Mouse (Mus musculus) brain, embryonic 18.5 days (tissue): ENCODE measurements at regions not wholly inside any gene's neighbourhood (a gene's known extent, or its start where the extent isn't known, plus 50 kb on each side); places are given as distances from the start of the nearest gene placed in this dataset.

Experiments
- DNase-seq: peaks from one replicate; pipeline ENCODE4 v3.0.0-alpha.2; 2012; ENCODE audit warnings: low read depth, low spot score

DNA sequence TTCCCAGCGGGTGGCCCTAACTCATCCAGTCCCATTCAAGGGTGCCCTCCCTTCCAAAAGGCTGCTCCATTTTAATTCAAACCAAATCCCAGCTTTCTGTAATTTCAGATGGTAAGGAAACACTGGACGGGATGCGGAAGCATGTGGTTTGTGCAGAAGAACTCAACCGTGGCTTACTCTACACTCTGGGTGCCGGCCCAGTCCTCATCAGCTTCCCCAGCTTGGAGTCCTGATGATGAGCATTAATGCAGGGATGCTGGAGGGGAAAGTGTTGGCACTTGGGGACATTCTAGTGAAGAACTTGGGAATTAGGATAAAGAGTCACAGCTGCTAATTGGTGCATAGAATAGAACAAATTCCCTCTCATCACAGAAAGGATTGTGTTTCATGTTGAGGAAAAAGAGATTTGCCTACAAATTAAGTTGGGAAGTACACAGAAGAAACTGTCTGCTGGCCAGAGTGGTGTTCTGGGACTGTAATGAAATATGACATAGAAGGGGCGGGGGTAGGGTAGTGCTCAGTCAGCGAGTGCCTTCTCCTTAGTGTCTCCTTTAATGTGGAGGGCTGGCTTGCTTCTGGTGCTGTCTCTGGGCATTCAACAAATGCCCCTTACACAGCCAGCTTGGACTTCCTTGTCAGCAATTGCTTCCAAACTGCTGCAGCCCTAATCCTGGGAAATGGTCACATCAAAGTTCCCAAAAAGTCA lies 285.0 kb upstream of the Bmper start:
- DNase-seq: no peak

DNA sequence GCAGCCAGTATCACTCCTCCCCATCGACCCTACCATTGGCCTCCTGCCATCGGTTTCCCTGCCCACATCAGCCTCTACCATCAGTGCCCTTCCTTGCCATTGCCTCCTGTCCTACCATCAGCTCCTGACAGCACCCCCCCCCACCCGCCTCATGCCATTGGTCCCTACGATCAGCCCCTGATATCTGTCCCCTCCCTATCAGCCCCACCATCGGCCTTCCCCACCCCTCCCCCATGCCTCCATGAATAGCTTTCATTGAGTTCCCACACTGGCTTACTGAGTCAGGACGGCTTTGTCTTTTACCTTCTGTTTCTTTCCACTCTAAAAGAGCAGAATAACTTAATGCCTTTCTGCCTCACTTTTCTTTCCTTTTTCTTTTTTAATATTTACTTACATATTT lies 277.9 kb upstream of the Bmper start:
- no peak for DNase-seq

DNA sequence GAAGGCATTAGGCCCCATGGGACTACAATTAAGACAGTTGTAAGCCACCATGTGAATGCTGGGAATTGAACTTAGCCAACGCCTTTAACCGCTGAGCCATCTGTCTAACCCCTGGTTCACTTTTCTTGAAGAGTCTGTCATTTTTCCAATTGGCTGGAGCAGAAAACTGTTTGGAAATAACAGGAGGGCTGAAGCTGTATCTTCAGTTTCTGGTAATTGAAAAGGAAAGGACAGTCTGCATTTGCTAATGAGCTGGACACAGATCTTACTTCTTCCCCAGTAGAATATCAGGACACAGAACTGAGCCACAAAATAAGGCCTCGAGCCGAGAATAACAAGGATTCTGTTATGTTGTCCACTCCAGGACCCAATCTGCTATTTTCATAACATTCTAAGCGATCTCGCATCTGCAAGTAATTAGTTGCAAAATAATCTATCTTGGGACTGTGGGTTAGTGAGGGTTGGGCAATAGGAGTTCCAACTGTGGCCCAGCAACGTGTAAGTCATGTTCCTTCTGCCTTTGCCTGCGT lies 277.4 kb upstream of the Bmper start:
- DNase-seq: no peak

DNA sequence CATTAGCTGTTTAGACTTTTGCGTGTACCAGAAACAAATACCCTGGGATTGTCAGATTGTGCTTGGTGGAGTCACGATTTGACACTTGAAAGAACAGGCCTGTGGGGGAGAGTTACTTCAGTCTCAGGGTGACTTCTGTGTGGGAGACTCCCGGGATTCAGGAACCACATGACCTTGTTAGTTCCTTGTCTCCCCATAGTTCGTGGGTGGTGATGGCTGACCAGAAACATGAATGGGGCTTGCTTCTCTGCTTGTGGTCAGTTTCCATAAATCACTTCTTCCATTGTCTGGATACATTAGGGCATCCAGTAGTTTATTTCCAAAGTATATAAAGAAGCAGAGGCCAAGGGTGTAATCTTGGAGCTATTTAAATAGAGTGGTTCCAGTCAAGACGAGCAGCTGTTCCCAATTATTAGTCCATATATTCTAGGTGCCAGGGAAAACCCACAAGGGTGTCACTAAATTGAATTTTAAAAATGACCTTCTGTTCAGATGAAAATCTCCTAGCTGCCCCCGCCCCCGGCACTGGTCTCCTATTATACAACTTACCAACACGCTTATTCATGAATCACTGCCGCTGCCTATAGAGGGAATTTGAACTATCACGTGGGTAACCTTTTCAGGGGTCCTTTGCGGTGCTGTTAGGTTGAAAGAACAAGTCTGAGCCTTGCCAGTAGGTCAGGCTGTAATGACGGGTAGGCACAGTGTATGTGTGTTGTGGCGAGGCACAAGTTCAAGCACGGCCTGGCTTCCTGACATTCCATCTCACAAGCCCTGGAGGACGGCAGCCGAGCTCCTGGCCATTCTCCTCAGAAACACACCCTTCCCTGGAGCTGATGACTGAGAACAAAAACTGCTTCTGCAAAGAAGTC lies 270.1 kb upstream of the Bmper start:
- DNase-seq: no peak

DNA sequence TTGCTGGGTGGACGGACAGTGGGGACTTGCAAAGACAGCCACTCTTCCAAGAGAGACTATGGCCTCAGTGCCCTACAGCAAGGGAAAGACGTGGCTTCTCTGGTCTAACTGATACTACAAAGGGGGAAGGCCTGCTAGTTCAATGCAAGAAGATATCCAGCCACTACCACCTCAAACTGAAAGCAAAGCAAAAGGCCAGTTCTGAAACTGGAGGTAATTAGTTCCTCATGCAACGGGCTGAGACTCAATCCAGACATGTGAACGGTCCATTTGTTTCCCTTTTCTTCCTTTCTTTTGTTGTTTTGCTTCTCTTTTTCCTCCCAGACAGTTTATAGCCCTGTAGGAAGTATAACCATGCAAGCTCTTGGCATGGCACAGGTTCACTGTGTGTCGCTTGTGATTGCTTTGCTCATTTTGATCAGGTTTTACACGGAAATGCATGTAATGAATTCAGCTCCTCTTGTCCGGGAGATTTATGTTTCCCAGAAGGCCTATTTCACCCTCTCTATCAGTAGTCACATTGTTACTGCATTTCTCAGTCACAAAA lies 260.5 kb upstream of the Bmper start:
- DNase-seq: no peak

DNA sequence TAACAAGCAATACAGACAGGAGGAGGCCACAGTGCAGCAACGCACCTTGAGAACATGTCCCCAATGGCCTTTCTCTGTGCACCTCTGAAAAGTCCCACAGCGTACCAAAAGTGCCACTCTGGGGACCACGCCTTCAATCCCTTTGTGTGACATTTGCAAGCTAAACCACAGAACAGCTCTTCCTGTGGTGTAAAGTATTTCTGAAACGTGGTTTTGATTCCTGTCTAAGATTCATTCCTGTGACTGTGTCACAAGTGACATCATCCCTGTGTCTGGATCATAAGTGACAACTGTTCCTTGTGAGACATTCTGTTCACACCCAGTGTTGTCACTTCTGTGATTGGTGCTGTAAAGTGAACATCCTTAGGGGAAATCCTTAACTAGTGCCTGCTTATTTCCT lies 251.6 kb upstream of the Bmper start:
- DNase-seq: no peak

DNA sequence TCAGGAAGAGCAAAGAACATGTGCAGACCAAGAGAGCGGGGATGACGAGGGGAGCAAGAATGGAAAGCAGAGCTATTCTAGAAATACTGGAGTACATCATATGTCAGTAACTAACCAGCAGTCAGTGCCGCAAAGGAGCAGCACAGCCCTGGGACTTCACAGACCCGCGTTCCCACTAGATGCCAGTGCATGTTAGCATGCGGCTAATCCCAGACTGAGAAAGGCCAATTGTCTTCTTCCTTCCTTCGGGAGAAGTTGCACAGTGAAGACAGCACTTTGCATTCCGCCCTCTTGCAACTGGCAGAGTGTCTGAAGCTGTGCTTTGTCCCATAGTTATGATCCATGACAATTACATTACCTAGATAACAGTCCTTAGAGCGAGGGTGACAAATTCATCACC lies 246.1 kb upstream of the Bmper start:
- DNase-seq: no peak

DNA sequence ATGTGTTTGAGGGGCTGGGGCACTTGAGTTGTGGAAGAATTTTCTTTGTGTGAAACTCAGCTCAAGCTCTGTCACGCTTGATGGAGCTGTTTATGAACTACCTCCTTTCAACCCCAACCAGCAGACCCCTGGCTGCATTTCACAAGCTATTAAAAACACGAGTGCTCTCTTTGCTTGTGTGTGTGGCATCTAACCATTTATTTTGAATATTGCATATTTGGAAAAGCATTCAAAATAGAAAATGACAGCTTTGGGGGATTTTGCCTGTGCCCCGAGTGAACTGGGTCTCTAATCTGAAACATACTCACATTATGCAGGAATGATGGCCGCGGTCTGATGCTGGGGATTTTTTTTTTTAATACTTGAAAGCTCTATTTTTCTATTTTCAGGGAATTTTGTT lies 243.2 kb upstream of the Bmper start:
- no peak for DNase-seq

DNA sequence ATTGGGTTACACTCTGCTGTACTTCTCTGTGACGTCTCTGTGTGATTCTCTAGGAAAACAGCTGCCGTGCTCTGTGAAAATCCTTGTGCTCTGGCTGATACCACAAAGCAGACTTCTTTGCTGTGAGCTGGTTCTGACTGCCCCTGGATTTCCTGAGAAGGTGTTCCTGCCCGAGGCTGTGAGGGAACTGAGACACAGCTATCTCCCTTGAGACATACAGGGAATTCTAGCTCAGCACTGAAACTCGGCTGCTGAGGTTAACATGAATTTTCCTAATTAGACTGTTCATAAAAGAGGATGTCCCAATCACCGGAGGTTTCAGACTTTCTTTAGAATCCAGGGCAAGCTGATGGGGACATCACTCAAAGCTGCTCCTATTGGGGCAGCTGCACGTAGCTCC lies 233.4 kb upstream of the Bmper start:
- no peak for DNase-seq

DNA sequence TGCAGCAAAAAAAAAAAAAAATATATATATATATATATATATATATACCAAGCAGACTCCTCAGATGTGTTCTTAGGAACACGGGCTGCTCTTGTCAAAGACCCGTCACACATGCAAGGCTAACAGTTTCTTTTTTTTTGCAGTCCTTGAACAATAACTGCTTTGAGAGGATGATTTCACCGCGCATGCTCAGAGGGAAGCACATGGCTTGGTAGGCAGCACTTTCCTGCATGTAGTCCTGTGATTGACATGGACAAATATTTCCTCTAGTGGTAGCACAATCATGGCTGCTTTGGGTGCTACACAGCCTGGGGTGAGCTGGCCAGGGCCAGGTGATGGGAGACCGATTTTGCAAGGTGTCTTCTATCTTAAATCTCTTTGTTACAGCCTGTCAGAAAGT lies 229.3 kb upstream of the Bmper start:
- no peak for DNase-seq

DNA sequence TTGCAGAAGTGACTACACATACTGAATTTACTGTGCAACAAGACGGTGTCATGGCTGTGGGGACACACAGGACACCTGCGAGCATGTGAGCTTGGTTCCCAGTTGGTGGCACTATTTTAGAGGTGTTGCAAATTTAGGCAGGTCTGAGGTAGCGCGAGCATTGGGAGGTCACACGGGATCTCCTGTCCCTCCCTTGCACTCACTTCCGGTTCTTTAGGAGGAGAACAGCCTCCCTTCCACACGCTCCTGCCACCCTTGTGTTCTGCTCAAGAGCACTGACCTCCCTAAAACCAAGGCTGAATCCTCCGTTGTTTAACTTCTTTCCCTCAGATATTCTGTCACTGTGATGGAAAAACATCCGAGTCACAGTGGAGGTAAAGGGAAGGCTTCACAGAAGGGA lies 227.3 kb upstream of the Bmper start:
- DNase-seq: no peak

DNA sequence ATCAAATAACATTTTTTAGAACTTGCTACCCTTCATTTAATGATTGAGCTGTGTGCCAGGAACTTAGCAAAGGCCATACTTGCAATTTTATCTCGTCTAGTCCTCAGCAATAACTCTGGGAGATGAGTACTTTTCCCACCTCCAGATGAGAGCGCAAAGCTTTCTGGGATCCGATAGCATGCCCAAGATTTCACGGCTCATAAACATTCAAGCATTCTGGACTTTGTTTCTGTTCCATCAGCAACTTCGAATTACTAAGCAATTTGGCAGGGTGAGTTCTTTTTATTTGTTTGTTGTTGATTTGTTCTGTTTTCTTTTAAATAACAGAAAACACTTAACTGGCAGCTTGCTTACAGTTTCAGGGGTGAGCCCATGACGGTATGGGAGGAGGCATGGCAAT lies 224.6 kb upstream of the Bmper start:
- DNase-seq: no peak

DNA sequence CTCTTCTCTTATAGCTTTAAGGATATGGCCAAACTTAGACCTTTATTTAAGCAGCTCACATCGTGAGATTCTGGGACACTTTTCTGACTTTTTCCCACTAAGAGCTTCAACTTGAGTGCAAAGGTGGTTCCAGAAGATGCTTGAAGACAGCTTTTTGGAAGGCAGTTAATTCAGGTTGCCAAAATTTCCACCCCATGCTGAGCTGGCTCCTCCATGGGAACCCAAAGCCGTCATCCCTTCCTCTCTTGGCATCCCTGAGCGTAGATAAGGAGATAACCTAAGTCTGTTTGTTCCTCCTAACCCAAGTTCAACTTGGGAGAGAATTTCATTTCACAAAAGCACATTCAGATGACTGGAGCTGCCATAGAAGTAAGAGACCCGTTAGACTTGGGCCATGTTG lies 223.7 kb upstream of the Bmper start:
- DNase-seq: no peak

DNA sequence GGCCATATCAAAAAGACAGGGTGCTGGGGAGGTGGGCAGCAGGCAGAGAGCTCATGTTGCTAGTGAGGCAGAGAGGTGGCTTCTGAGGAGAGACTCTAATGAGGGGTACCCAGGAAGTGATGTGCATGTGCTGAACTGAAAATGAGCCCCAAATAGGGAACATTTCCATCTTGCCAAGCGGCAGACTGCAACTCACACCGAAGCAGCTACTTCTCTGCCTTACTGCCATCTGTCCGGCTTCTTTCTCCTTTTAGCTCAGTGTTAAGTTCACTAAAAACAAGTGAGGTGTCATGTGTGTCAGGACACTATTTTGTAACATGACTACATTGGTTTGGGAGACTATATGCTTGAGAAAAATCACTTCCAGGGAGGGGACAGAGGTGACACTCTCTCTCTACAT lies 222.7 kb upstream of the Bmper start:
- no peak for DNase-seq

DNA sequence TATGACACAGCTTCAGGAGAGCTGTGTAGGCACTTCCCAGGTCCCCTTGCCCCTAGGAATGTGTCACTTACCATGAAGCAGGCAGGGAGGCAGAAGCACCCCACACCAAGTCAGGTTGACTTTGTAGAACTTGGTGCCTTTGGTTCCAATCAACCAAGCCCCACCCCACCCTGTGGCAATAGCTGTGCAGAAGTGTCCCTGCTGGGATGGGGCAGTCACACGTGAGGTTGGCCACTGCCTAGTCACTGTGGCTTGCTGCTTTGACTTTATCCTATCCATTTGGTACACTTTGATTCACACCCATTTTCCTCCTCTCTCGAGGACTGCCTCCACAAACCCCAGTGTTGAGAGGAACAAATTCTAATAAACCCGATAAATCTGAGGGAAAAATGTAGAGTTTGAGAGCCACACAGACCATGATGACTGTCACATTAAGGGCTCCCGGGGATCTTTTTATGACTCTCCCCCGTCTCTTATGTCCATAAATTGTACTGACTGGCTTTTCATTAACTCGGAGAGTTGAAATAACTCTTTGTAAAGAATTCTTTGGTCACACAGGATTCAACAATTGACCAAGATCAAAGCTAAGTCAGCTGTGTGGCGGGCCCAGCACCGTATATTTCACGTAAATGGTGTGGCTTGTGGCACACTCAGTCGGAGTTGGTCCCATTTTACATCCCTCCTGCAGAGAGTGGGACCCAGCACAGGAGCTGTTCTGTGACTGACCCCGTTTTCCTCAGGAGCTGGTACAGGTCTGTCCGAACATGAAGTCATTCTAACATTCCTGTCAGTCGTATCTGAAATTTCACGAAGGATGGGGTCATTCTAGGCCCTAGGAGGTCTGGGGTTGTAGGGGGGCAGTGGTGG lies 219.4 kb upstream of the Bmper start:
- no peak for DNase-seq

DNA sequence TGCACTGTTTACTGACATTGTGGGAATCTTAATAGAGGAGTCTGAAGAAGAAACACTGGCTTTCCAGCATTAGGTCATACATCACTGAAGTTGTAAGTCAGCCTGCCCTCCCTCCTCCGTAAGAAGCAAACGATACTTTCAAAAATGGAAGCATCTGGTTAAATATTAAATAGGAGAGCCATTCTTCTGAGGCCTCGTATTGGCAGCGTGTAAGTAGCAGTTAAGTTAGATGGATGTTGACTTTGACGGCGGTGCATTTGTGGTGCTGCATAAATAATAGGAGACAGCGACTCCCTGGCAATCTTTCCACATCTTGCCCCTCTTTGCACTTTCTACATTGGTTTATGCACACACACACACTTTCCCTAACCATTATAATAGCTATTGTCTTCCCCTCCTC lies 217.9 kb upstream of the Bmper start:
- no peak for DNase-seq

DNA sequence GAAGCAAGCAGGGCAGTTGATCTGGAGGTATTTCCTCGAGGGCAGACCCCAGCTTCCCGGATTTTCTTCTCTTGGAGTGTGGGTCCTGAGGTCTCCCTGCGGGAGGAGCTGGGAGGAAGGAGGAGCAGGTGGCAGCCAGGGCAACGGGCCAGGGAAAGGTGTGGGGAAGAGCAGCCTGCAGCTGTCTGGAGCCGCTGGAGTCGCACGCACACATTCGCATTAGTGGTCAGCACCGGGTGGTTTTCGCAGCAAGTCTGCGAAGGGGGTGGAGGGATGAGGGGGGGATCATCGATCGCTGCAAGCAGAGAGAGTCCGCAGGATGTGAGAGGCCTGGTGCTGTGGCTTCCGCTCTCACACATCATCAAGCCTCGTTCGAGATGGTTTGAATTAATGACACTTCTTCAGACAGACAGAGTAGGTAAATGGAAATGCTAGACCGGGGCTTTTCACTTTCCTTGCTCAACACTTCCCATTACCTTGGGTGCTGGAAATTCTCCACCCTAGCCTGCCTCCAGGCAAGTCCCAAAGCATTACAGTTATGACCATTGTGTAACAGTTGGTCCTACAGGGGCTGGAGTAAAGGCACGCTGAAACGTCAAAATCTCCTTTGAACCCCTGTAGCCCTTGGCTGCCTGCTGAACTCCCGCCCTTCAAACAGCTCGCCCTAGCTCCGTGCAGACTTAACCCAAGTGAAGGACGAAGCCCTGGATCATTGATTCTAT lies 213.3 kb upstream of the Bmper start:
- DNase-seq: no peak

DNA sequence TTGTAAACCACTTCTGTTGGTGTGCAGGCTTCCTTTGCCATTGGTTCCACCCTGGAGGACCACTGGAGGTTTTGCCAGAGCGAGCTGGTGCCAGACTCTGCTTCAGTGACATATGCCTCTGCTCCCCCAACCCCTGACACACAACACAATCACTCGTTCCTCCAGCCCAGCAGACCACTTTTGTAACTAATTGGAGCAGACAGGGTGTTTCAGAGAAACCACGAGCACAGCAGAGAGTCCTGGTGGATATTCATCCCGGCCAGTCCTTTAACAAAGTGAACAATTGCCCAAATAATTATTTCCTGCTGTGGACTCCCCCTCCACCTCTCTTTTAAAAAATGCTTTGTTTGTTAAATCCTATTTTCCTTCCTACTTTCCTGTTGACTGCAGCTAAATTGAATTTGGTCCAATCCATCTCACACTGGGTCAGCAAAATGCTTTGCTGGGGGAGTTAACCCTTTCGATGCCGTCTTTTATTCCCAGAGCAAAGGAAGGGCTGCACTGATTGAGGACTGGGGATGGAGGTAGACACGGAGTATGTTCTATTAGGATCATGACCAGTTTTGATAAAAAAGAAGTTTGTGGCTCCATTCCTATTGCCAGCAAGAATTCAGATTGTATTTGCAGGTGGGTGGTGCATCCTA lies 211.4 kb upstream of the Bmper start:
- DNase-seq: no peak

DNA sequence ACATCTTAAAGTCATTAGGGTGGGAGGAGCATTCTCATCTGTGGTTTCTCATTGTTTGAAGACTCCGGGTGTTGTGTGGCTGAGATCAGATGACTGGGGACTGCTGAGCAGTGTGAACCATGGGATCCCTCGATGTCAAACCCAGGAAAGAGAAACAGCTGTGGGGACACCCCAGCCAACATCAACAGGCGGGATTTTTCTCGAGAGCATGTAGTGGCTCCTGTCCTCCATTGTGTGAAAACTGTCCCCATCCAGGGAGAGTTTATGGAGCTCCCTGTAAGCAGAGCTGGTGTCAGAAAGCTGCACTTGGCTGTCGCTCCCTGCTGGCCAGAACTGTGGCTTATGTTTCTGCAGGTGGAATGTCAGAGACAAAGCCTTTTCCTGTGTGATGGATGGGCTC lies 210.7 kb upstream of the Bmper start:
- DNase-seq: no peak

DNA sequence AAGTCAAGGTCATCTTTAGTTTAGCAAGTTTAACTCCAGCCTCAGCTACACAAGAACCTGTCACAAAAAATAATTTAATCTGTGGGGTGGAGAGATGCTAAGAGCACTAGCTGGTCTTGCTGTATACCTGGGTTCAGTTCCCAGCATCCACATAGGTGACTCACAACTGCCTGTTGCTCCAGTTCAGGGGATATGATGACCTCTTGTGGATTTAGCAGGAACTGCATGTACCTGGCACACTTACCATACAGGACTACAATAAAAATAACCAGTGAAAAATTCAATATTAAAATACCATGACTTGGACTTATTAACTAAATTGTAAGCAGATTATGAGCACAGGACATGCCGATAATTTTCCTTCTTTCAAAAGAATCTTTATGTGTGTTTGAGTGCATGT lies 206.1 kb upstream of the Bmper start:
- no peak for DNase-seq

DNA sequence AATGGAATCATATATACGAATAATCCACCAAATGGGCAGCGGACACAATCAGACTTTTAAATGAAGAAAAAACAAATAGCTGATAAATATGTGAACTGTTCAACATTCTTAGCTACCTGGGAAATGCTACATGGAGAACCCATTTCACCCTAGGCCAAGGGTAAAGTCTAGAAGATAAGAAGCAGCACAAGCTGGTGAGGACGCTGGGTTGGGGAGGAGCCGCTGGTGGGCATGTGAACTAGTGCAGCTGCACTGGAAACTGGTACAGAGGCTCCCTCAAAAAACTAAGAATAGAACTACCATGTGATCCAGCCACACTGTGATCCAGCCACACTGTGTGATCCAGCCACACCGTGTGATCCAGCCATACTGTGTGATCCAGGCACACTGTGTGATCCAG lies 198.8 kb upstream of the Bmper start:
- DNase-seq: no peak
